In the genomic region with DNA sequence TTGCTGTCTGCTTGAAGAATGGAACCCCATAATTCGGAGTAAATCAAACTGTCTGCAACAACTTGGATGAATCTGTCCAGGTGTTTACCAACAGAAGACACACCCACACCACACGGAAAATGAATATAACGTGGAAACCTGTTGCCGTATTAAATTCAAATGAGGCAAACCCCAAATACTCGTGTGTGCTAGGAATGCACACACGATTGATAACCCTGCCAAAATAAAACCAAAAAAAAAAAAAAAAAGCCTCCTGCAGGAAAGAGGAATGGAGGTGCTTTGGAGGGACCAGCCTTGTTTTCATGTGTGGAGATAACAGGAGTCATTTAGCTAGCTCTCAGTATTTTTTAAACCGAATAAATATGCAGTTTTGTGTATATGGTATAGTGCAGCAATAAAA, we compare ENCODE assay signal across 10 mouse cellular contexts. TPM values are rescaled to one million over a fixed set of nuclear protein-coding genes. Genes with fewer than 3 reads are reported as not detected.
DNase-seq lines count a peak whose midpoint lies in the region; ATAC-seq and TF ChIP-seq lines count a peak whose summit lies in the region.
"Had no signal": no experiment of that assay in that cellular context is flagged by ENCODE, and none has a peak within 500 bp of the region (broad histone marks: within the 10 kb centered on the region; RNA-seq: fewer than 3 reads in every experiment).

No protein-coding gene starts in this region.

- peak overlapping the region; percentile 65 for H3K4me2 ChIP-seq in heart, embryonic 15.5 days
- H3K4me2 ChIP-seq in hindbrain, embryonic 13.5 days, result peak overlapping the region; percentile 64

- no peak for ATAC-seq in heart, embryonic 15.5 days (replicated peaks; ENCODE audit: insufficient number of reproducible peaks, insufficient read depth, low FRiP score, low read depth)
- no peak for ATAC-seq in G1E (ENCODE audit: extremely low read depth, insufficient number of reproducible peaks, low FRiP score, poor library complexity, severe bottlenecking)
- no peak for ATAC-seq in hindbrain, embryonic 13.5 days (ENCODE audit: low FRiP score)
- ATAC-seq in megakaryocyte progenitor cell, adult 5-6 weeks (replicated peaks; ENCODE audit: poor library complexity), result no peak
- ATAC-seq in inflammation-experienced regulatory T-cells, adult 6 months, result no peak

- peak overlapping the region; percentile 87; the same call in 1 of the 2 replicates for H3K9ac ChIP-seq in heart, embryonic 15.5 days
- peak overlapping the region; percentile 93 for H3K9ac ChIP-seq in hindbrain, embryonic 13.5 days

- no peak overlapping the region for H3K27ac ChIP-seq in heart, embryonic 15.5 days
- no peak overlapping the region for H3K27ac ChIP-seq in hindbrain, embryonic 13.5 days
- H3K27ac ChIP-seq in midbrain, embryonic 10.5 days (replicated peaks), result no peak overlapping the region

- H3K9me3 ChIP-seq in heart, embryonic 15.5 days (replicated peaks), result no peaks in the 10 kb centered on the region
- H3K9me3 ChIP-seq in G1E (replicated peaks), result peaks cover 6% of the 10 kb centered on the region
- no peaks in the 10 kb centered on the region for H3K9me3 ChIP-seq in hindbrain, embryonic 13.5 days
- peaks cover 21% of the 10 kb centered on the region for H3K9me3 ChIP-seq in midbrain, embryonic 10.5 days (replicated peaks)

- 70% methylated on average over 7 of the region's 7 CpGs for WGBS in heart, embryonic 15.5 days
- WGBS in hindbrain, embryonic 13.5 days, result 80% methylated on average over 7 of the region's 7 CpGs
- WGBS in midbrain, embryonic 10.5 days, result 89% methylated on average over 7 of the region's 7 CpGs

- H3K4me1 ChIP-seq in heart, embryonic 15.5 days (replicated peaks), result peaks cover 26% of the 10 kb centered on the region
- H3K4me1 ChIP-seq in G1E (ENCODE audit: insufficient read depth, low read depth, low read length), result peaks cover 44% of the 10 kb centered on the region
- H3K4me1 ChIP-seq in hindbrain, embryonic 13.5 days (replicated peaks), result peaks cover 28% of the 10 kb centered on the region
- peaks cover 31% of the 10 kb centered on the region for H3K4me1 ChIP-seq in midbrain, embryonic 10.5 days

- no peak for TF ChIP-seq CTCF in G1E (IDR thresholded peaks at IDR 0.05; ENCODE audit: low read depth, low read length)

- DNase-seq in heart, adult 9 months (ENCODE audit: low spot score in 2 of 2), result no peak
- no peak for DNase-seq in G1E (ENCODE audit: low spot score)
- no peak for DNase-seq in midbrain, embryonic 10.5 days (ENCODE audit: low spot score)
- DNase-seq in yolk sac, embryonic 10.5 days (ENCODE audit: low spot score), result no peak
- DNase-seq: cerebellum, postnatal 25 days; kidney, postnatal 14 days had no signal

- peaks cover 13% of the 10 kb centered on the region for H3K36me3 ChIP-seq in heart, embryonic 15.5 days
- H3K36me3 ChIP-seq in G1E (replicated peaks), result peaks cover 48% of the 10 kb centered on the region
- H3K36me3 ChIP-seq in hindbrain, embryonic 13.5 days, result peaks cover 13% of the 10 kb centered on the region
- peaks cover 61% of the 10 kb centered on the region for H3K36me3 ChIP-seq in midbrain, embryonic 10.5 days

- H3K27me3 ChIP-seq in heart, embryonic 15.5 days, result no peaks in the 10 kb centered on the region
- no peaks in the 10 kb centered on the region for H3K27me3 ChIP-seq in G1E (ENCODE audit: insufficient read depth, low read length)
- no peaks in the 10 kb centered on the region for H3K27me3 ChIP-seq in hindbrain, embryonic 13.5 days
- no peaks in the 10 kb centered on the region for H3K27me3 ChIP-seq in midbrain, embryonic 10.5 days (ENCODE audit: low read depth, poor library complexity, severe bottlenecking)

- H3K4me3 ChIP-seq in heart, embryonic 15.5 days, result peak overlapping the region; percentile 89
- H3K4me3 ChIP-seq in G1E (ENCODE audit: low read depth, low read length), result peak overlapping the region; percentile 99
- peak overlapping the region; percentile 87 for H3K4me3 ChIP-seq in hindbrain, embryonic 13.5 days
- H3K4me3 ChIP-seq in midbrain, embryonic 10.5 days, result peak overlapping the region; percentile 82

RNA-seq across cellular contexts. Expression of a gene that starts 1.3 kb away (rescaled TPM):
- 24.6 and 33.9 TPM in 2 replicates for polyA plus RNA-seq in heart, embryonic 15.5 days (2015; fragmentation: Nextera tagmentation; extraction: Ambion mirVana)
- total RNA-seq in G1E (2014; fragmentation: Nextera tagmentation) (41.2 and 46.7 TPM in 2 replicates), G1E (2017) (26.9 and 28.7 TPM in 2 replicates)
- polyA plus RNA-seq in G1E (2012), result 62.5 and 81.6 TPM in 2 replicates
- polyA plus RNA-seq in hindbrain, embryonic 13.5 days (2015; fragmentation: Nextera tagmentation; extraction: Ambion mirVana), result 41.8 and 44.3 TPM in 2 replicates
- polyA plus RNA-seq in midbrain, embryonic 10.5 days (2016; fragmentation: Nextera tagmentation; extraction: Ambion mirVana), result 85.4 and 88.1 TPM in 2 replicates
- total RNA-seq in megakaryocyte progenitor cell, adult 5-6 weeks (2015), result 31.1 and 33.7 TPM in 2 replicates
- 34.5 and 37.7 TPM in 2 replicates for total RNA-seq in megakaryocyte progenitor cell, adult 5-6 weeks (2017)
- 10 to 100 TPM; 38.6 to 41.2 (median 40.0) TPM for polyA plus RNA-seq in inflammation-experienced regulatory T-cells, adult 6 months (2017; shearing (Covaris generic))

RNA-seq across cellular contexts. Expression of a gene that starts 48.4 kb away (rescaled TPM):
- 52.9 and 54.1 TPM in 2 replicates for polyA plus RNA-seq in heart, embryonic 15.5 days (2015; fragmentation: Nextera tagmentation; extraction: Ambion mirVana)
- total RNA-seq in G1E (2014; fragmentation: Nextera tagmentation) (not detected in 2 replicates), G1E (2017) (not detected in 2 replicates)
- polyA plus RNA-seq in G1E (2012), result not detected in 2 replicates
- 589 and 607 TPM in 2 replicates for polyA plus RNA-seq in hindbrain, embryonic 13.5 days (2015; fragmentation: Nextera tagmentation; extraction: Ambion mirVana)
- polyA plus RNA-seq in midbrain, embryonic 10.5 days (2016; fragmentation: Nextera tagmentation; extraction: Ambion mirVana), result 288 and 309 TPM in 2 replicates
- total RNA-seq in megakaryocyte progenitor cell, adult 5-6 weeks (2015), result 0.79 and 1.1 TPM in 2 replicates
- total RNA-seq in megakaryocyte progenitor cell, adult 5-6 weeks (2017), result 1.1 and 3.7 TPM in 2 replicates
- polyA plus RNA-seq in inflammation-experienced regulatory T-cells, adult 6 months (2017; shearing (Covaris generic)), result 1 to 10 TPM in 1 of 3 experiments, not detected in 2; 1.5 TPM

Comparison
In these comparisons a context has a peak if more than half of its experiments do, and no peak if none do; other contexts are left out.
1. RNA of a gene that starts 48.4 kb away (polyA plus RNA-seq): 589 to 607 TPM in hindbrain, embryonic 13.5 days, 288 to 309 TPM in midbrain, embryonic 10.5 days and 52.9 to 54.1 TPM in heart, embryonic 15.5 days; 1.5 TPM in inflammation-experienced regulatory T-cells, adult 6 months and not detected in G1E; every median in the first group is over 10 times any median in the second.
2. Peak in every context shown above with its lines, with median percentiles within 50 percentile points of each other: H3K4me3 ChIP-seq.